Mouse (Mus musculus) CD4-positive, CD25-positive, alpha-beta regulatory T cell, adult 2 months (primary cell): ENCODE measurements around the gene C1qb.
A peak's percentile ranks its signal among the peaks of the same experiment; 100 is the strongest.

Source experiments
- DNase-seq: peaks from one replicate; pipeline ENCODE4 v3.0.0-alpha.2; 2012; ENCODE audit warnings: low read depth, low spot score

C1qb gene

GRCm38 (mm10) chr4:136886101-136886500, at the start of gene C1qb:
C1qb (minus strand) TSS chr4:136886187.
- DNase-seq: no peak

- no peak for DNase-seq
These were observed 49.0 kb upstream of the C1qb start for GRCm38 (mm10) chr4:136934746-136935613.

- DNase-seq: no peak
These were observed 44.5 kb upstream of the C1qb start for GRCm38 (mm10) chr4:136930474-136930873.

DNA sequence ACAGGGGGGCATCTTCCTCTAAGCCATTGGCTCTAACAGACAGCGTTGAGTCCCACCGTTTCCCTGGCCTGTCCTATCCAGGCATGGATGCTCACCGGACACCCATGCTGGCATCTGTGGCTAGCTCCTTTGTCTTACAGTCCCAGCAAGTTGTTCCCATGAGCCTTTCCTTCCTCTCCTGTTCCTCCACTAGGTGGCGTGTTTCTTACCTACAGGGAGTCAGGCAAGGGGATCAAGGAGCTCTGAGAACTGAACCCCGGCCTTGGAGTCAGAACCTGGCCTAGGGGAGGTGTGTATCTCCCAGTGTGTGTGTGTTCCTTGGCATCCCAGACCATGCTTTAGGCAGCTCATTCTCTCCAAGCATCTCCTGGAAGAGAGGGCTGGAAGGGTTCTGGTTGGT, 42.9 kb upstream of the C1qb start:
- peak; percentile 44 for DNase-seq

DNA sequence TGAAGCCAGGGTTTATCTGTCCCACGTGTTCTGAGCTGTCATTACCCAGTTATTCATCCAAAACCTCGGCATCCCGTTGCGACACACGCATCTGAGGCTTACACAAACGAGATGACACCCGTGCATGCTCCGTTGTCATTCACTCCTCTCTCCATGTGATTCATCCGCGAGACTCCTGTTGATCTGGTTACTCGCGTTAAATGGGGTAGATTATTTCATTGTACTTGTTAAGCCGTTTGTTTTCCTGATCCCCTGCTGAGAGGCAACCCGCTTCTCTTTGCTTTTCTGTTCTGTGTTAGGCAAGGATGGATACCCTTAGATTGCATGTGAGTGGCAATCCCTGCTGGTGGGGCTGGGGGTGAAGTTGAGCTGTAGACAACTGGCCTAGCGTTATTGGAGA, 39.8 kb upstream of the C1qb start:
- no peak for DNase-seq

- DNase-seq: peak; percentile 32
These were observed 38.5 kb upstream of the C1qb start for GRCm38 (mm10) chr4:136924529-136924928.

DNA sequence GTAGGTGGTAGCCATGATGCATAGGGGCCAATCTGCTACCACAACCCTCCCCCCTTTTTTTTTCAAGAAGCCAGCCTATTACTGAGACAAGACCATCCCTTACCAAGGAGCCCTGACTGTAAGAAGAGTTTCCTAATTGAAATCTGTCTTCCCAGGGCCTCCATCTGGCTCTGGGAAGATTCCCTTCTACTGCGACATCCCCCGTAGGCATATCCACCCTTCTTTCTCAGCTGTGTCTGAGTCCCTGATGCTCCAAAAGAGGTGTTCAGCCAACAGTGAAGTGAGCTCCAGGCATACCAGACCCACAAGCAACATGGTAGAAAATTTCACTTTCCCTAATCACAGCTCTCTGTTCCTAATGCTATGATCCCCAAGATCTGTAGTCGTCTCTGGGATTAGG, 33.5 kb upstream of the C1qb start:
- DNase-seq: no peak

GRCm38 (mm10) chr4:136918834-136919233, 32.8 kb upstream of the C1qb start:
- no peak for DNase-seq

- DNase-seq: no peak
These were observed 31.2 kb upstream of the C1qb start for GRCm38 (mm10) chr4:136917165-136917524.

DNA sequence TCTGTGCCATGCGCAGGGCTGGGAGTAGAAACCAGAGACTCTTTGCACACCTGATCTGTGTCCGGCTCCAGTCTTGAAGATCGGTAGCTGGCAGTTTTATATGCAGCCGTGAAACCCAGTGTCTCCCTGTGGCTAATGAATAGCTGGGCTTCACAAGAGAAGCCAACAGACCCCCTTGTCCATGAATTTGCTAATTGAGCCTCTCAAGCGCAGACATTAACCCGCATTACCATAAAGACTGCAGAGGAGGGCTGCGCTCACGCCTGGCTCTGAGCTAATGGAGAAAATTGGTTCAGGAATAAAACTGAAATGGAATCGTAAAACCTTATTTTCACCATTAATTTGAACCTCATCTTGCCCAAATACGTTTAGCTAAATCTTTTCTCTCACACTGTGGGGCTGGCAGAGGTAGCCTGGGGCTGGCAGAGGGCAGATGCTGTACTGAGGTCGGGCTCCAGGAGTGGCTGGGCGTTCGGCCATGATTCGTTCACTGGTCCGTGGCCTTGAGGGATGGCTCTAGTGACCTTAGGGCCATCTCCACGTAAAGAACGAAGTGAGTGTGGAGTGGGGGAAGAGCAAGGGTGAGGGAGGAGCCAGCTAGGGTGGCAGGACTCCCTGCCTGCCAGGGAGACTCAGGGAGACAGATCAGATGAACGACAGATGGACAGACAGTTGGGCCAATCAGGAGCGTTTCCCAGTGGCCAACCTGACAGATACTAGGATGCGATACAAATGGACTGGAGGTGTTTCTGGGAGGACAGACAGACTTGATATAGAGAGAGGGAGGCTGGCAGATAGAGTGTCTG, 30.6 kb upstream of the C1qb start:
- no peak for DNase-seq

DNA sequence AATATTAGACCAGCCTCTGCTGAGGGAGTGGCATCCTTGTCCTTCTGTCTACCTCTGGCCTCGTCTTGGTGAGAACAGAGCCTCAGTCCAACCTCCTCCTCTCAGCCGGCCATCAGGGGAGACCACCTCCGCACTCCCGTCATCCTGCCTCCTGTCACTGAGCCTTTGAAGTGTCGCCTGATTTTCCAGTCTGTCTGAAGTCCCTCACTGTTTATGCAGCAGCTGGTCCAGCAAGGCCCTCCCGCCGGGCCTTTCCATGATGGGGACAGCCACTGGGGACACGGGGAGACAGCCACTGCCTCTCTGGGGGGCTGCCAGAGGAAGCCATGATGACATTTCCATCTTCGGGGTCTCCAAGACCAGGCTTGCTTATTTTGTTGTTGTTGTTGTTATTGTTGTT, 26.9 kb upstream of the C1qb start:
- no peak for DNase-seq

- no peak for DNase-seq
These were observed 25.8 kb upstream of the C1qb start for GRCm38 (mm10) chr4:136911804-136912203.

DNA sequence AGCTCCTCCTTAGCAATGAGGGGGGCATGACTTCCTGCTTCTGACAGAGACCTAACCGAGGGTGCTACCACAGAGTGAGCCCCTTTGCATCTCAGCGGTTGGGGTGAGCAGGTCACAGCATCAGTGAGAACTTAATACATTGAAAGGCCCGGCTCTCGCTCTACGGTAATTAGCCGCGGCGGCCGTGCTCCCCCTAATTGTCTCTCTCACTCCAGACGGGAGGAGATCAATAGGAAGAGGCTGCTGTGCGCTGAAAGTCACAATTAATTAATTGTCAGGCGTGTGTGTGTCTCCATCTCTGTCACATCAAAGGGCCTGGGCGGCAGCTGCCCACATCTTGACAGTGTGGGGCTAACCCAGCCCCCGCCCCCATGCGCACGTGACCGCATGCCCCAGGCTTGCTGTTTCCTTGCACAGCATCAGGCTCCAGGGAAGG, 25.2 kb upstream of the C1qb start:
- no peak for DNase-seq

DNA sequence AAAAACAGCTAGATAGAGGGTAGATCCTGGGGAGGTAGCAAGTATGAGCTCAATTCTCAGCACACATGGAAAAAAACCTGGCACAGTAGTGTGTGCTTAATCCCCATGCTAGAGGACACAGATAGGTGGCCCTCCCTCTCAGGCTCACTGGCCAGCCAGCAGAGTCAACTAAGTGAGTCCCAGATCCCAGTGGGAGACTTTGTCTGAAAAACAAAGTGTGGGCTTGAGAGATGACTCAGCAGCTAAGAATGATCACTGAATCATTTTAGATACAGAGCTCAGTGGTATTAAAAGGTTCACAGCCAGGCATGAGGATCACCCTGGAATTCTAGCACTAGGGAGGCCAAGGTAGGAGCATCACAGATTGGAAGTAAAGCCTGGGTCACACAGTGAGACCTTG, 21.8 kb upstream of the C1qb start:
- DNase-seq: no peak

GRCm38 (mm10) chr4:136907033-136907432, 21.0 kb upstream of the C1qb start:
- peak; percentile 60 for DNase-seq

- no peak for DNase-seq
These were observed 19.0 kb upstream of the C1qb start for GRCm38 (mm10) chr4:136904767-136905539.

DNA sequence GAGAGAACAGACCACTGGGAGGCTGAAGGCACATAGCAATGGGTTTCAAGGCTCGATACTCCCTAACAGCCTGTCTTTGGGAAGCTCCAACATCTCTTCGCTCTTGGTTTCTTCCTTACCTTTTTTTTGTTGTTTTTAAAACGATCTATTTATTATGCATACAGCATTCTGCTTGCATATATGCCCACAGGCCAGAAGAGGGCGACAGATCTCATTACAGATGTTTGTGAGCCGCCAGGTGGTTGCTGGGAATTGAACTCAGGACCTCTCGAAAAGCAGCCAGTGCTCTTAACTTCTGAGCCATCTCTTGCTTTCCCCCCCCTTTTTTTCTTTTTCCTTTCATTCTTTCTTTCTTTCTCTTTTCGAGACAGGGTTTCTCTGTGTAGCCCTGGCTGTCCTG, 13.2 kb upstream of the C1qb start:
- peak; percentile 18 for DNase-seq

GRCm38 (mm10) chr4:136898637-136899036, 12.7 kb upstream of the C1qb start, which contains the start of gene C1qa:
C1qa (minus strand) TSS chr4:136898803.
- no peak for DNase-seq

GRCm38 (mm10) chr4:136898084-136898598, 12.2 kb upstream of the C1qb start:
- DNase-seq: no peak

- DNase-seq: no peak
These were observed 10.5 kb upstream of the C1qb start for GRCm38 (mm10) chr4:136896461-136896860.

DNA sequence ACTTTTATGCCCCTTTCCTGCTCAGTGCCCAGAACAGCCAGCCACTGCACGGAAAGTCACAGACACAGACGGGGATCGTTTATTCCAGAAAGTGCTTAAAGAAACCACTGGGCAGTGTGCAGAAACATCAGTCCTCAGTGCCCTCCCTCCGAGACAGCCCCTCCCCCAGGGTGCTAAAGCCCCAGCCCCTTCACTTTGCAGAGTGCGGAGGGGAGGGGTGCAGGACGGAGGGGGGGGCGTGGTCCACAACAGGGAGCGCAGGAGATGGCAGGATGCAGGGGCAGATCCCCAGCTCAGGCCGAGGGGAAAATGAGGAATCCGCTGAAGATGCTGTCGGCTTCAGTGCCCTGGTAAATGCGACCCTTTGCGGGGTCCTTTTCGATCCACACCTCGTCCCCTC, 9.9 kb upstream of the C1qb start:
- DNase-seq: no peak

DNA sequence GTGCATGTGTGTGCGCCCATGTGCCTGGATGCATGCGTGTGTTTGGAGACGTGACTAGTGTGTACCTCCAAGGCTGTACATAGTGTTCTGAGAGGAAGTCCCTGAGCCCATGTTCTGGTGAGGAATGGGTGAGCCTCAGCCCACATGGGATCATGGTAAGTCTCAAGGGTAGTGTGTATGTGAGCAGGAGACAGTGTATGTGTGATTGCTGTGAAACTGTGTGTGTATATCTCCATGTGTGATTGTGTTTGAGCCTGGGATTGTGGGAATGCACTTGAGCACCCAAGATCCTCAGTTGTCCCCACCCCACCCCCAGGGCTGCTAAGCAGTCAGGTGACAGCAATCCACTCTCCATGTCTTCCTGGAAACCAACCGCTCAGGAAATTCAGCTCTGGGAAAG, 8.8 kb upstream of the C1qb start:
- DNase-seq: no peak
